Mouse (Mus musculus): ENCODE results near the gene Dnm2.
"Not testable (repeated sequence)": the region's sequence is repeated elsewhere in the genome, so short reads cannot be mapped to it uniquely, and the experiment has no call there.

Gene Dnm2

GRCm38 (mm10) chr9:21456930-21457634 lies 32.4 kb downstream of the Dnm2 start:
- no peak for DNase-seq

GRCm38 (mm10) chr9:21458821-21459220 lies 34.1 kb downstream of the Dnm2 start:
- DNase-seq = no peak

GRCm38 (mm10) chr9:21460400-21460940 lies 35.8 kb downstream of the Dnm2 start:
- no peak for DNase-seq

GRCm38 (mm10) chr9:21463138-21463590 lies 38.5 kb downstream of the Dnm2 start:
- DNase-seq = peak; percentile 34

- no peak for DNase-seq
Measured at GRCm38 (mm10) chr9:21463766-21464564, 39.3 kb downstream of the Dnm2 start.

- DNase-seq = not testable (repeated sequence)
Measured at GRCm38 (mm10) chr9:21464565-21464928, 39.8 kb downstream of the Dnm2 start.

GRCm38 (mm10) chr9:21469032-21470024 lies 44.6 kb downstream of the Dnm2 start:
- peak; percentile 48 for DNase-seq

GRCm38 (mm10) chr9:21472913-21473312 lies 48.2 kb downstream of the Dnm2 start:
- DNase-seq = no peak

- no peak for DNase-seq
Measured at GRCm38 (mm10) chr9:21477707-21478106, 53.0 kb downstream of the Dnm2 start.

- no peak for DNase-seq
Measured at GRCm38 (mm10) chr9:21484065-21484464, 59.4 kb downstream of the Dnm2 start.

GRCm38 (mm10) chr9:21488246-21488645 lies 63.5 kb downstream of the Dnm2 start:
- DNase-seq = not testable (repeated sequence)

GRCm38 (mm10) chr9:21490696-21491095 lies 66.0 kb downstream of the Dnm2 start:
- DNase-seq = no peak

- DNase-seq = no peak
Measured at GRCm38 (mm10) chr9:21493907-21494306, 69.2 kb downstream of the Dnm2 start.

GRCm38 (mm10) chr9:21494726-21495125 lies 70.0 kb downstream of the Dnm2 start:
- DNase-seq = no peak

- DNase-seq = no peak
Measured at GRCm38 (mm10) chr9:21496308-21497049, 71.8 kb downstream of the Dnm2 start.

- DNase-seq = no peak
Measured at GRCm38 (mm10) chr9:21497050-21497542, 72.4 kb downstream of the Dnm2 start.

- DNase-seq = no peak
Measured at GRCm38 (mm10) chr9:21497664-21498063, 73.0 kb downstream of the Dnm2 start.

- DNase-seq = no peak
Measured at GRCm38 (mm10) chr9:21498284-21498902, 73.7 kb downstream of the Dnm2 start.

GRCm38 (mm10) chr9:21503352-21503751 lies 78.6 kb downstream of the Dnm2 start:
- DNase-seq = no peak

GRCm38 (mm10) chr9:21505767-21506166 lies 81.1 kb downstream of the Dnm2 start:
- no peak for DNase-seq

GRCm38 (mm10) chr9:21507753-21508430 lies 83.2 kb downstream of the Dnm2 start:
- DNase-seq = no peak
